Mouse (Mus musculus): ENCODE data around the gene Sh3gl3. TPM values are rescaled to one million over a fixed set of nuclear protein-coding genes. Genes with fewer than 3 reads are reported as not detected.
"Not testable (repeated sequence)": the region's sequence is repeated elsewhere in the genome, so short reads cannot be mapped to it uniquely, and the experiment has no call there.

The Sh3gl3 gene
- polyA plus RNA-seq, 1 experiment from 2014 or later: 58.0 TPM

DNA sequence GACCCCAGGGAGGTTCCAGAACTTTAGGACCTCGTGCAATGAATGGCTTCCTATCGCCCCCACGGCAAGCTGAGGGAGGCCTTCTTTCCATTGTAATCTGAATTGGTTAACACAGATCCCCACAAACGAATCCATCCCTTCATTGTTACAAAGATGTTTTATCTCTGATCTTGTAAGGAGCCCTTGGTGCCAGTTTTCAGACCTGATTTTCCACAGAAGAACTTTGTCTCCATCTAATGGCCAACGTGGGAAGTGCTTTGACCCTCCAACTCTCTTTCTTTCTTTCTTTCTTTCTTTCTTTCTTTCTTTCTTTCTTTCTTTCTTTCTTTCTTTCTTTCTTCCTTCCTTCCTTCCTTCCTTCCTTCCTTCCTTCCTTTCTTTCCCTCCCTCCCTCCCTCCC is 99.2 kb downstream of the Sh3gl3 start:
- WGBS: 27% methylated on average over 5 of the region's 5 CpGs
- H3K4me1 ChIP-seq (replicated peaks); ATAC-seq (ENCODE audit: low read depth); H3K9ac ChIP-seq; H3K27ac ChIP-seq (replicated peaks); H3K36me3 ChIP-seq; H3K9me3 ChIP-seq; H3K4me2 ChIP-seq; H3K4me3 ChIP-seq; H3K27me3 ChIP-seq: not testable (repeated sequence)

DNA sequence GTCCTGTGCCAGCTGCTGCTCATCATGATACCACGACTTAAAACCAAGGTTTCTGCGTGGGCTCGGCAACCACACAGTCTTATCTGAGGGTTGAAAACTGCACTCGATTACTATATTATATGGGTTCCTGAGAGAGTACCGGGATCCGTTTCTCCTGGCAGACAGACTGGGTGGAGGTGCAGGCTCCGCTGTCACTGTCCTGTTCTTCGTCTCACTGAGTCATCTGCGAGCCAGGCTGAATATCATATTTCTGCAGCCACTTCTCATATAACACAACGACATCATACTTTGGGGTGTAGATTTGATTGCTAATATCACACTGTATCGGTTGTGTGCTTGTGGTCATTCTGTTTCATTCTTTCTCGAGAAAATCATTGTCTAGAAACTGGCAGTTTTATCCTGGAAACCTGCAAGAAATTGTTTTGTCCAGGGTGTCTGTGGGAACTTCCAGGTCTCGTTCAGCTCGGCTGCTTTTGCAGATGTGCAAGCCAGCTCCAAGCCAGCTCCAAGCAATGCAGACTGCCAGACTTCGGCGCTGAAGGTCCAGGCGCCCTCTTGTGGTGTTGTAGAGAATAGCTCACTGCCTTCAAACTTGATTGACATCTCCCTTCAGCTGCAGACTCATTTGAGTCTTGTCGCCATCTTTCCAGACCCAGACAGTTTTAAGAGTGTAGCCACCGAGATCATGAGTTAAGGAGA is 100.5 kb downstream of the Sh3gl3 start:
- ATAC-seq (ENCODE audit: low read depth): no peak
- no peak overlapping the region for H3K9ac ChIP-seq
- H3K4me2 ChIP-seq: no peak overlapping the region
- no peaks in the 10 kb centered on the region for H3K9me3 ChIP-seq
- no peaks in the 10 kb centered on the region for H3K36me3 ChIP-seq
- 59% methylated on average over 19 of the region's 19 CpGs for WGBS
- H3K27ac ChIP-seq (replicated peaks): no peak overlapping the region
- no peak overlapping the region for H3K4me3 ChIP-seq
- H3K4me1 ChIP-seq (replicated peaks): no peaks in the 10 kb centered on the region
- H3K27me3 ChIP-seq: no peaks in the 10 kb centered on the region

DNA sequence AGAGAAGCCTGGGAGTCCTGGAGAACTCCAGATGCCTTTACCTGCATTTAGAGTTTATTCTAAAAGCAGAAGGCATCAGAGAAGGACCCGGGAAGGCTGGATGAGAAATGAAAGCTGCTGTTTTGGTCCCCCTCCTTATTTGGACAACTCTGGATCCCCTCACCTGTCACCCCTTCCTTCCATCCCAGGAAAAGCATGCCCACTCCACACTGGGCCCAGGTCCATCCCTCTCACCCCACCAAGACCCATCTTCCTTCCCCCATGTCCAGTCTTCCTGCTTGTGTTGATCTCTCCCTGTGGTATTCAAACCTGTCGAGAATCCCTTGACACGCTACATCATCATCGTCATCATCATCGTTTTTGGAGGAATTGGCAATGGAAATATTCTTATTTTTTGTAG is 101.3 kb downstream of the Sh3gl3 start:
- no peaks in the 10 kb centered on the region for H3K27me3 ChIP-seq
- peak; percentile 32; the same call in 1 of the 2 replicates for ATAC-seq (ENCODE audit: low read depth)
- 92% methylated on average over 5 of the region's 5 CpGs for WGBS

DNA sequence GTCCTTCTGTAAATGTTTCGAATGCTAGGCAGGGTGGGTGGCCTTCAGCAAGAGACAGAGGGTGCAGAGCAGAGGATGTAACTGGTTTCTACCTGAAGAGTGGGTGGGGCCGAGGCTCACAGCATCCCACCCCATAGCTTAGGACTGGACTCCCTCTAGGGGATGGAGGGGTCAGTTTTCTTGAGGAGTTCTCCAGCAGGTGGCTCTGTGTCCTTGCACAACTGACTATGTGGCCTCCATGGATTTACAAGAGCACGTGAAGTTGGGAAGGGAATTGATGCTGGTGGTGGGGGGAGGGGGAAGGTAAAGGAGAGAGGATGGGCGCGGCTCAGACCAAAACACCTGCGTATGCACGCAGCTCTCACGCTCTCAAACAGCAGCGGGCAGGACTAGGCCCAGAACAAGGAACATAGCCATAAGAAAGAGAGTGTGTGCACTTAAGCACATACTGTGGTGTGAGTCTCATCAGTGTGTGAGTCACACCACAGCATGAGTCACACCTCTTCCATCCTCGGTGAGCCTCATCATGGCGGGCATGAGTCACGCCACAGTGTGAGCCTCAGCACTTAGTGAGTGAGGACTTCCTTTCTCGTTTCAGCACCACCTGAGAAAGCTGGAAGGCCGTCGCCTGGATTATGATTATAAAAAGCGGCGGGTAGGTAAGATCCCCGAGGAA is 102.0 kb downstream of the Sh3gl3 start:
- H3K27me3 ChIP-seq: no peaks in the 10 kb centered on the region
- no peak overlapping the region for H3K27ac ChIP-seq (replicated peaks)
- no peak overlapping the region for H3K4me3 ChIP-seq
- no peak overlapping the region for H3K9ac ChIP-seq
- no peaks in the 10 kb centered on the region for H3K4me1 ChIP-seq (replicated peaks)
- H3K9me3 ChIP-seq: no peaks in the 10 kb centered on the region
- no peak overlapping the region for H3K4me2 ChIP-seq
- ATAC-seq (ENCODE audit: low read depth): no peak
- WGBS: 76% methylated on average over 18 of the region's 18 CpGs
- H3K36me3 ChIP-seq: no peaks in the 10 kb centered on the region

More for the DNA sequence above, 101.3 kb downstream of the Sh3gl3 start:
- H3K27ac ChIP-seq (replicated peaks): no peak overlapping the region
- no peak overlapping the region for H3K9ac ChIP-seq
- H3K36me3 ChIP-seq: no peaks in the 10 kb centered on the region
- H3K4me3 ChIP-seq: no peak overlapping the region
- no peaks in the 10 kb centered on the region for H3K4me1 ChIP-seq (replicated peaks)
- H3K4me2 ChIP-seq: no peak overlapping the region
- H3K9me3 ChIP-seq: no peaks in the 10 kb centered on the region

DNA sequence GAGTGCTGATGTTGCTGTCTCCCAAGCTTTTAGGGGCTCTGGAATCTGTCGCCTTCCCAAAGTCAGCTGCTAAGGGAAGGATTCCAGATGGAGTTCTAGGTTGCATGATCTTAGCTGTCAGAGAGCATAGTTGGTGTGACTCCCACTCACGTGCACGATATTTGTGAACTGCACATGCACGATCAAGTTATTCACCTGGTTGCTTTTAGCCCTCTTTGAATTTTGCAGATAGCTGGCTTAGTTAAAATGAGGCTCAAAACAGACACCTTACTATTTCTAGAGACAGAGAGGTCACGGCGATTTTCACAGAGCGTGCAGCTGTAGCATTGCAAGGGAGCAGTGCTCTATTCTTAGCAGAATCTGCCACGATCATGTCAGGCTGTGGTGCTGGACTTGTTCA is 108.4 kb downstream of the Sh3gl3 start:
- Histone ChIP-seq H3K36me3 (no peaks in the 10 kb centered on the region), H3K4me2 (no peak overlapping the region), H3K9me3 (no peaks in the 10 kb centered on the region), H3K4me1 (replicated peaks) (no peaks in the 10 kb centered on the region), H3K27ac (replicated peaks) (no peak overlapping the region), H3K9ac (no peak overlapping the region), H3K27me3 (no peaks in the 10 kb centered on the region), H3K4me3 (no peak overlapping the region)
- no peak for ATAC-seq (ENCODE audit: low read depth)
- 88% methylated on average over 8 of the region's 8 CpGs for WGBS

DNA sequence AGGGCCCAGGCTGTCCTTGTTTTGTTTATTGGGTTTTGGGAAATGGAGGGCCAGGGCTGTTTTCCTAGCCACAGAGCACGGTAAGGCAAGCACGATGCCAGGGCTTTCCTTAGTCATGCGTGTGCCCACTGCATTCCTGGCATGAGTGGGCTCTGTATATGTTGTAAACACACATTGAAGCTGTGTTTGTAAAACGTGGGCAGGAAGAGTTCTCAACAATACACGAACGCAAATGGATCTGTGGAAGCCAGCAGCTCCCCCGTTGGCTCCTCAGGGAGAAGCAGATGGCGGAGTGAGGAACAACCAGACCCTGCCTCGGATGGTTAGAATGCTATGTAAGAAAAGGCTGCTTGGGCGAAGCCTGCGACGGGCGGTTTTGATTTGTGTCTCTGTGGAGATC is 108.8 kb downstream of the Sh3gl3 start:
- no peak overlapping the region for H3K27ac ChIP-seq (replicated peaks)
- ATAC-seq (ENCODE audit: low read depth): no peak
- H3K4me1 ChIP-seq (replicated peaks): no peaks in the 10 kb centered on the region
- H3K4me3 ChIP-seq: no peak overlapping the region
- 74% methylated on average over 13 of the region's 13 CpGs for WGBS
- H3K36me3 ChIP-seq: no peaks in the 10 kb centered on the region; the same call in 1 of the 2 replicates
- H3K4me2 ChIP-seq: no peak overlapping the region
- peaks cover 2% of the 10 kb centered on the region; the same call in 1 of the 2 replicates for H3K9me3 ChIP-seq
- no peak overlapping the region for H3K9ac ChIP-seq
- H3K27me3 ChIP-seq: no peaks in the 10 kb centered on the region

DNA sequence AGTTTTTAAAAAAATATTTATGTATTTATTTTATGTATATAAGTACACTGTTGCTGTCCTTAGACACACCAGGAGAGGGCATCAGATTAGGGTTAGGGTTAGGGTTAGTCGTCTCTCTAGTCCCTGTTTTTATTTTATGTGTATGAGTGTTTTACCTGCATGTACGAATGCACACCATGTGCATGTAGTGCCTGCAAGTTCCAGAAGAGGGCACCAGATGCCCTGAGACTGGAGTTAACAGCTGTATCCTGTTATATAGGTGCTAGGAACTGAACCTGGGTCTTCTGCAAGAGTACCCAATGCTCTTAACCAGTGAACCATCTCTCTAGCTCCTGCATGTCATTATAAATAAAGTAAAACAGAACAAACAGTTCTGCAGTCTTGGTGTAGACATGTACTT is 113.6 kb downstream of the Sh3gl3 start:
- no peak overlapping the region for H3K4me2 ChIP-seq
- H3K36me3 ChIP-seq: peaks cover 3% of the 10 kb centered on the region; the same call in 1 of the 2 replicates
- 98% methylated on average over 2 of the region's 2 CpGs for WGBS
- H3K4me1 ChIP-seq (replicated peaks): no peaks in the 10 kb centered on the region
- H3K27ac ChIP-seq (replicated peaks): no peak overlapping the region
- no peak overlapping the region for H3K9ac ChIP-seq
- no peak for ATAC-seq (ENCODE audit: low read depth)
- H3K27me3 ChIP-seq: no peaks in the 10 kb centered on the region
- no peak overlapping the region for H3K4me3 ChIP-seq
- peaks cover 5% of the 10 kb centered on the region; the same call in 1 of the 2 replicates for H3K9me3 ChIP-seq

DNA sequence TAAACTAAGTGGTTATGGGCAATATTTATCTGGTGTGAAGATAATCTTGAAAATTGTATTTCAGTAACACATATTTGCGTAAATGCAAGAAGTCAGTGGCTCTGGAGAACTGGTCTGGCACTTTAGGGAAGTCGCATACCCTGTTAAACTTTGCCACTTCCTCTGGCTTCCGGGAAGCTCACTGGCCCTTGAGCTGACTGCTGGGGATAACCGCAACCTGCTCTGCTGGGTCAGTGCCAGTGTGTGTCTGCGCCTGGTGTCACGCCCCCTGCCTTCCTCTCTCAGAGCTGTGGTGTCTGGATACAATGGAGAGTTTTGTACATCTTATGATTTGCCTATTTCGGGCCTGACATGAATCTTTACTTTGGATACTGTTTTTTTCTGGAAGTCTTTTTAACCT is 119.8 kb downstream of the Sh3gl3 start:
- H3K27ac ChIP-seq (replicated peaks): no peak overlapping the region
- no peaks in the 10 kb centered on the region for H3K9me3 ChIP-seq
- no peaks in the 10 kb centered on the region for H3K27me3 ChIP-seq
- no peak overlapping the region for H3K9ac ChIP-seq
- no peak for ATAC-seq (ENCODE audit: low read depth)
- 0 out of 2 replicates have a peak, but pooled peaks cover 3% of the 10 kb centered on the region for H3K36me3 ChIP-seq
- no peak overlapping the region for H3K4me2 ChIP-seq
- no peaks in the 10 kb centered on the region for H3K4me1 ChIP-seq (replicated peaks)
- no peak overlapping the region for H3K4me3 ChIP-seq
- WGBS: 79% methylated on average over 7 of the region's 7 CpGs

DNA sequence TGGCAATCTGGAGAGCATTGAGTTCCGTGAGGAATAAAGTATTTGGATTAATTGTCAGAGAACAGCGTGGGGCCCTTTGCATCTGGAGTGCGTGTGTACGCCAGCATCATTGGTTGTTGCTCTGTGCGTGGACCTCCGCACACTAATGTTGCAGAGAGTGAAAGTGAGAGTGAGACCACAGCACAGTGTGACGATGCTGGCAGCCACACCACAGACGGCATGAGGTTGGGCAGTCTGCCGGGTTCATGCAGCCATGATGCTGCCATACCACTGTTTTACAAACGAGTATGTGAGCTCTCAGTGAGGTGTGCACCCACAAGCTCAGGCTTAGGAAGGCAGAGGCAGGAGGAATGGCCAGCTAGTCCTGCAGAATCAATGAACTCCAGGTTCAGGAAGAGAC is 120.4 kb downstream of the Sh3gl3 start:
- H3K9ac ChIP-seq: no peak overlapping the region
- no peak overlapping the region for H3K4me2 ChIP-seq
- 73% methylated on average over 10 of the region's 10 CpGs for WGBS
- no peak for ATAC-seq (ENCODE audit: low read depth)
- H3K36me3 ChIP-seq: 0 out of 2 replicates have a peak, but pooled peaks cover 3% of the 10 kb centered on the region
- H3K4me1 ChIP-seq (replicated peaks): no peaks in the 10 kb centered on the region
- H3K4me3 ChIP-seq: no peak overlapping the region
- no peaks in the 10 kb centered on the region for H3K9me3 ChIP-seq
- no peak overlapping the region for H3K27ac ChIP-seq (replicated peaks)
- no peaks in the 10 kb centered on the region for H3K27me3 ChIP-seq

DNA sequence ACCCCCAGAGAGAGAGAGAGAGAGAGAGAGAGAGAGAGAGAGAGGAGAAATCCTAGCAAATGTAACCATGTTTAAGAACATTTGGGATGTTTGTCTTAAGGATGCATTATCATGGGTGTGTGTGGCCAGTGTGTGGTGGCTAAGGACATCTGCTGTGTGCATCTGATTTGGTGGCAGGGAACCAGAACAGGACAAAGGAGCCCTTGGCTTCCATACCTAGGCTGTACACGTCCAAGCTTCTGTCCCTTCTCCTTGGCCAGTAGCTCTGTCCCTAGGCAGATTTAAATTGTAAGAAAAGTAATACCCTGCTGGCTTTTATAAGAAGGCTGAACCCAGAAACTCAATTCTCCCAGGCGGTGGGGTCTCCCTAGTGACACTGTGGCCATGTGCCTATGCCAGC is 121.0 kb downstream of the Sh3gl3 start:
- Histone ChIP-seq H3K9me3 (no peaks in the 10 kb centered on the region), H3K4me3 (no peak overlapping the region), H3K36me3 (0 out of 2 replicates have a peak, but pooled peaks cover 3% of the 10 kb centered on the region), H3K4me1 (replicated peaks) (no peaks in the 10 kb centered on the region), H3K9ac (no peak overlapping the region), H3K27me3 (no peaks in the 10 kb centered on the region), H3K4me2 (no peak overlapping the region), H3K27ac (replicated peaks) (no peak overlapping the region)
- ATAC-seq (ENCODE audit: low read depth): no peak
- 81% methylated on average over 2 of the region's 2 CpGs for WGBS

DNA sequence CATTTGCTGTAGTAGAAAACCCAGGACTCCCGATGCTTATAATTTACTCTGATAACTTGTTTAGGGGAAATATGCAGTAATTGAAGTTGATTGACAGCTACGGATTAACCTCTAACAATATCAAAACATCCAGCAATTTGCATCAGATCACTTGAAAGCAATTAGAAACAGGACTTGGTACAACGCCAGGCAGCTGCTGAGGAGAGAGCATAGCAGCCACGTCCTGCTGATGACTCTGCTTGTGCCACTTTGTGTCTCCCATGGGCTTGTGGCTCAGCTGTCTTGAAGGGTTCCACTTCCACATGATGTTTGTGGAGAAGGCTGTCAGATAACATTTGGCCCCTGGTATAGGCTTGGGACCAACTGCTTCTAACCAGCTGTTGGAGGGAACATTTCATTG is 134.8 kb downstream of the Sh3gl3 start:
- Histone ChIP-seq H3K4me2 (no peak overlapping the region), H3K27me3 (no peaks in the 10 kb centered on the region), H3K4me1 (replicated peaks) (no peaks in the 10 kb centered on the region), H3K27ac (replicated peaks) (no peak overlapping the region), H3K4me3 (no peak overlapping the region), H3K36me3 (peaks cover 5% of the 10 kb centered on the region; the same call in 1 of the 2 replicates), H3K9ac (no peak overlapping the region), H3K9me3 (no peaks in the 10 kb centered on the region)
- no peak for ATAC-seq (ENCODE audit: low read depth)
- WGBS: 63% methylated on average over 4 of the region's 4 CpGs

DNA sequence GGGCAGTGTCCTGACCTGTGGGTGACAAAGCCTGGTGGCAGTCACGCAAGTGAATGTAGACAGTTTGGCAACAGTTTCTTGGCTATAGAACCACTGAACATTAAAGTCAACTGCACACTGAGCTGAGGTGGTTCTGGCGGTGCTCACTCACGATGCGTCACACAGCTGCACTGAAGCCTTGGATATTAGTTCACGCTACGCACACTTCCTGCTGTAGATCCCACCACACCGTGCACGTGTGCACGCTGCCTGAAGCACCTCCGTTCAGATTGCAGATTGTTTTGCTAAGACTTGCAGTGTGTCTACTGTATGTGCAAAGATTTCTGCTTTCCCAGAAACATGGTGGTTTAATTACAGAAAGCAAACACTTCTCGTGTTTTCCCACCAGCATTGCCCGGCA is 144.9 kb downstream of the Sh3gl3 start:
- ATAC-seq (ENCODE audit: low read depth): no peak
- H3K36me3 ChIP-seq: no peaks in the 10 kb centered on the region
- no peaks in the 10 kb centered on the region for H3K4me1 ChIP-seq (replicated peaks)
- no peaks in the 10 kb centered on the region for H3K27me3 ChIP-seq
- no peaks in the 10 kb centered on the region for H3K9me3 ChIP-seq
- H3K27ac ChIP-seq (replicated peaks): no peak overlapping the region
- no peak overlapping the region for H3K4me2 ChIP-seq
- 85% methylated on average over 12 of the region's 12 CpGs for WGBS
- H3K4me3 ChIP-seq: no peak overlapping the region
- no peak overlapping the region for H3K9ac ChIP-seq
